Mouse (Mus musculus): ENCODE data around the gene Obox8.

Gene Obox8

GRCm38 (mm10) chr7:14333457-14333856 lies at the start of gene Obox8:
Obox8 (minus strand) TSS chr7:14333557.
- in situ Hi-C loops (cut with MboI, MseI) = no loop called here

- in situ Hi-C loops (cut with MboI, MseI) = loop anchor here (5.0 to 10.0 kb wide), 2 partner anchors 1022 to 1240 kb away; no protein-coding TSS in a partner anchor
Observed at GRCm38 (mm10) chr7:14317209-14317608, 16.1 kb downstream of the Obox8 start.

GRCm38 (mm10) chr7:14308671-14309070 lies 24.7 kb downstream of the Obox8 start:
- in situ Hi-C loops (cut with MboI, MseI) = no loop called here

GRCm38 (mm10) chr7:14307571-14307970 lies 25.8 kb downstream of the Obox8 start:
- in situ Hi-C loops (cut with MboI, MseI) = no loop called here

Measured in T-helper 17 cell (primary cell).